Mouse (Mus musculus) embryonic facial prominence, embryonic 15.5 days (tissue): ENCODE data around the gene 4933416C03Rik. TPM values are rescaled to one million over a fixed set of nuclear protein-coding genes. Genes with fewer than 3 reads are reported as not detected.

Experiments used
- ATAC-seq: fragments of 200-750 bp; cut with Nextera tagmentation; 2 replicates; pipeline ENCODE4 v1.8.0; 2017; ENCODE audit warnings: low read depth, moderate TSS enrichment; ENCODE audit not compliant: insufficient number of reproducible peaks, low FRiP score, low TSS enrichment
- H3K27ac ChIP-seq: fragments of 300-500 bp; sonication (generic); replicated peaks from 2 replicates; pipeline ENCODE4 v1.5.1; 2015; ENCODE audit warnings: mild to moderate bottlenecking, inconsistent platforms
- H3K27me3 ChIP-seq: fragments of 300-500 bp; sonication (generic); 2 replicates; pipeline ENCODE4 v1.6.1; 2015; ENCODE audit warnings: inconsistent platforms
- H3K36me3 ChIP-seq: fragments of 300-500 bp; sonication (generic); 2 replicates; pipeline ENCODE4 v1.6.1; 2015; ENCODE audit warnings: mild to moderate bottlenecking, inconsistent platforms
- H3K4me1 ChIP-seq: fragments of 300-500 bp; sonication (generic); 2 replicates; pipeline ENCODE4 v1.6.1; 2015; ENCODE audit warnings: inconsistent platforms
- H3K4me2 ChIP-seq: fragments of 300-500 bp; sonication (generic); replicated peaks from 2 replicates; pipeline ENCODE4 v1.6.1; 2015; ENCODE audit warnings: mild to moderate bottlenecking, inconsistent platforms
- H3K4me3 ChIP-seq: fragments of 300-500 bp; sonication (generic); replicated peaks from 2 replicates; pipeline ENCODE4 v1.5.1; 2015; ENCODE audit warnings: mild to moderate bottlenecking, inconsistent platforms
- H3K9ac ChIP-seq: fragments of 300-500 bp; sonication (generic); 2 replicates; pipeline ENCODE4 v1.6.1; 2015; ENCODE audit warnings: inconsistent platforms
- H3K9me3 ChIP-seq: fragments of 300-500 bp; sonication (generic); replicated peaks from 2 replicates; pipeline ENCODE4 v1.6.1; 2016; ENCODE audit warnings: inconsistent platforms
- WGBS: fragments of 180-500 bp; shearing (Covaris S2); methylation state at CpG from one replicate; pipeline ENCODE4 v1.1.7; 2015; 5-methylcytosine and 5-hydroxymethylcytosine counted together
- polyA plus RNA-seq: library from polyadenylated mRNA; unstranded; fragments of >200 nt; fragmentation: Nextera tagmentation; extraction: Ambion mirVana; gene quantifications from 2 replicates; pipeline ENCODE4 v1.2.1, GENCODE M21; 2015

4933416C03Rik gene
- polyA plus RNA-seq, 1 experiment from 2014 or later = not detected

- no peak overlapping the region for H3K4me2 ChIP-seq
- no peaks in the 10 kb centered on the region for H3K4me1 ChIP-seq
- WGBS = 84% methylated on average over 2 of the region's 2 CpGs
- H3K36me3 ChIP-seq = no peaks in the 10 kb centered on the region
- no peak overlapping the region for H3K4me3 ChIP-seq
- H3K27ac ChIP-seq = no peak overlapping the region
- no peak for ATAC-seq
- no peak overlapping the region for H3K9ac ChIP-seq
- no peaks in the 10 kb centered on the region for H3K9me3 ChIP-seq
- no peaks in the 10 kb centered on the region for H3K27me3 ChIP-seq
Measured at GRCm38 (mm10) chr10:116123808-116124207, 10.1 kb upstream of the 4933416C03Rik start.

GRCm38 (mm10) chr10:116121463-116121862 lies 7.7 kb upstream of the 4933416C03Rik start:
- H3K27me3 ChIP-seq = no peaks in the 10 kb centered on the region
- no peak overlapping the region for H3K27ac ChIP-seq
- no peak overlapping the region for H3K4me2 ChIP-seq
- H3K4me3 ChIP-seq = no peak overlapping the region
- no peak overlapping the region for H3K9ac ChIP-seq
- no peaks in the 10 kb centered on the region for H3K4me1 ChIP-seq
- ATAC-seq = no peak
- no peaks in the 10 kb centered on the region for H3K9me3 ChIP-seq
- 84% methylated on average over 2 of the region's 2 CpGs for WGBS
- H3K36me3 ChIP-seq = no peaks in the 10 kb centered on the region

GRCm38 (mm10) chr10:116117060-116117459 lies 3.3 kb upstream of the 4933416C03Rik start:
- Histone ChIP-seq H3K9me3 (no peaks in the 10 kb centered on the region), H3K9ac (no peak overlapping the region), H3K4me1 (no peaks in the 10 kb centered on the region), H3K27me3 (no peaks in the 10 kb centered on the region), H3K36me3 (no peaks in the 10 kb centered on the region), H3K27ac (no peak overlapping the region), H3K4me3 (no peak overlapping the region), H3K4me2 (no peak overlapping the region)
- WGBS = 78% methylated on average over 8 of the region's 8 CpGs
- no peak for ATAC-seq

- H3K27me3 ChIP-seq = no peaks in the 10 kb centered on the region
- no peak overlapping the region for H3K4me3 ChIP-seq
- 66% methylated on average over 4 of the region's 4 CpGs for WGBS
- H3K27ac ChIP-seq = no peak overlapping the region
- no peak overlapping the region for H3K9ac ChIP-seq
- H3K36me3 ChIP-seq = no peaks in the 10 kb centered on the region
- no peaks in the 10 kb centered on the region for H3K9me3 ChIP-seq
- no peak for ATAC-seq
- no peak overlapping the region for H3K4me2 ChIP-seq
- H3K4me1 ChIP-seq = no peaks in the 10 kb centered on the region
Measured at GRCm38 (mm10) chr10:116115881-116116677, 2.4 kb upstream of the 4933416C03Rik start.

GRCm38 (mm10) chr10:116112868-116113267 lies 849 bp downstream of the 4933416C03Rik start:
- H3K4me2 ChIP-seq = no peak overlapping the region

GRCm38 (mm10) chr10:116108730-116109129 lies 5.0 kb downstream of the 4933416C03Rik start:
- H3K9ac ChIP-seq = no peak overlapping the region
- H3K36me3 ChIP-seq = no peaks in the 10 kb centered on the region
- 62% methylated on average over 1 of the region's 1 CpGs for WGBS

More at GRCm38 (mm10) chr10:116112868-116113267, 849 bp downstream of the 4933416C03Rik start:
- no peak overlapping the region for H3K4me3 ChIP-seq
- no peaks in the 10 kb centered on the region for H3K9me3 ChIP-seq
- no peak overlapping the region for H3K27ac ChIP-seq
- no peak overlapping the region for H3K9ac ChIP-seq
- H3K4me1 ChIP-seq = 0 out of 2 replicates have a peak, but pooled peaks cover 5% of the 10 kb centered on the region
- 95% methylated on average over 11 of the region's 11 CpGs for WGBS
- no peaks in the 10 kb centered on the region for H3K27me3 ChIP-seq
- no peak for ATAC-seq
- H3K36me3 ChIP-seq = no peaks in the 10 kb centered on the region

GRCm38 (mm10) chr10:116108176-116108575 lies 5.5 kb downstream of the 4933416C03Rik start:
- 0 out of 2 replicates have a peak overlapping the region, but pooled peaks have one; percentile 34 for H3K27ac ChIP-seq
- H3K27me3 ChIP-seq = no peaks in the 10 kb centered on the region
- 0 out of 2 replicates have a peak, but pooled peaks have one; percentile 43 for ATAC-seq
- H3K9me3 ChIP-seq = no peaks in the 10 kb centered on the region
- no peak overlapping the region for H3K9ac ChIP-seq
- no peak overlapping the region for H3K4me3 ChIP-seq
- H3K4me2 ChIP-seq = no peak overlapping the region
- H3K4me1 ChIP-seq = 0 out of 2 replicates have a peak, but pooled peaks cover 5% of the 10 kb centered on the region
- H3K36me3 ChIP-seq = no peaks in the 10 kb centered on the region
- 36% methylated on average over 4 of the region's 4 CpGs for WGBS

More at GRCm38 (mm10) chr10:116108730-116109129, 5.0 kb downstream of the 4933416C03Rik start:
- no peak overlapping the region for H3K4me2 ChIP-seq
- ATAC-seq = no peak
- H3K4me1 ChIP-seq = 0 out of 2 replicates have a peak, but pooled peaks cover 5% of the 10 kb centered on the region
- H3K27me3 ChIP-seq = no peaks in the 10 kb centered on the region
- H3K4me3 ChIP-seq = no peak overlapping the region
- no peaks in the 10 kb centered on the region for H3K9me3 ChIP-seq
- no peak overlapping the region for H3K27ac ChIP-seq

- Histone ChIP-seq H3K4me2 (no peak overlapping the region), H3K27me3 (no peaks in the 10 kb centered on the region), H3K9me3 (no peaks in the 10 kb centered on the region), H3K4me1 (no peaks in the 10 kb centered on the region), H3K27ac (no peak overlapping the region), H3K4me3 (no peak overlapping the region), H3K9ac (no peak overlapping the region), H3K36me3 (no peaks in the 10 kb centered on the region)
- ATAC-seq = no peak
- WGBS = 87% methylated on average over 7 of the region's 7 CpGs
Measured at GRCm38 (mm10) chr10:116098470-116098869, 15.2 kb downstream of the 4933416C03Rik start.

GRCm38 (mm10) chr10:116096466-116096865 lies 17.3 kb downstream of the 4933416C03Rik start:
- no peak for ATAC-seq
- peak overlapping the region; percentile 6; the same call in 1 of the 2 replicates for H3K4me2 ChIP-seq
- H3K9ac ChIP-seq = no peak overlapping the region
- H3K36me3 ChIP-seq = no peaks in the 10 kb centered on the region
- H3K27ac ChIP-seq = no peak overlapping the region
- 68% methylated on average over 13 of the region's 13 CpGs for WGBS
- no peaks in the 10 kb centered on the region for H3K27me3 ChIP-seq
- H3K4me1 ChIP-seq = no peaks in the 10 kb centered on the region
- H3K9me3 ChIP-seq = no peaks in the 10 kb centered on the region
- peak overlapping the region; percentile 10; the same call in 1 of the 2 replicates for H3K4me3 ChIP-seq

- WGBS = 23% methylated on average over 3 of the region's 3 CpGs
- no peak overlapping the region for H3K4me2 ChIP-seq
- no peak overlapping the region for H3K27ac ChIP-seq
- no peak for ATAC-seq
- H3K4me3 ChIP-seq = no peak overlapping the region
- H3K27me3 ChIP-seq = no peaks in the 10 kb centered on the region
- H3K9me3 ChIP-seq = no peaks in the 10 kb centered on the region
- no peaks in the 10 kb centered on the region for H3K36me3 ChIP-seq
- no peak overlapping the region for H3K9ac ChIP-seq
- no peaks in the 10 kb centered on the region for H3K4me1 ChIP-seq
Measured at GRCm38 (mm10) chr10:116083965-116084364, 29.8 kb downstream of the 4933416C03Rik start.

GRCm38 (mm10) chr10:116080841-116081240 lies 32.9 kb downstream of the 4933416C03Rik start:
- H3K9me3 ChIP-seq = no peaks in the 10 kb centered on the region
- no peak overlapping the region for H3K4me3 ChIP-seq
- H3K27me3 ChIP-seq = no peaks in the 10 kb centered on the region
- 92% methylated on average over 6 of the region's 6 CpGs for WGBS
- no peaks in the 10 kb centered on the region for H3K4me1 ChIP-seq
- no peak for ATAC-seq
- no peak overlapping the region for H3K27ac ChIP-seq
- H3K9ac ChIP-seq = no peak overlapping the region
- H3K4me2 ChIP-seq = no peak overlapping the region
- no peaks in the 10 kb centered on the region for H3K36me3 ChIP-seq
